Mouse (Mus musculus): ENCODE results near the gene Olfr193. TPM values are rescaled to one million over a fixed set of nuclear protein-coding genes. Genes with fewer than 3 reads are reported as not detected.
"Not testable (repeated sequence)": the region's sequence is repeated elsewhere in the genome, so short reads cannot be mapped to it uniquely, and the experiment has no call there.

Olfr193 gene
- not detected for total RNA-seq (2021)
- long read RNA-seq, experiment 1, result 0 reads
- long read RNA-seq, experiment 2, result 0 reads

DNA sequence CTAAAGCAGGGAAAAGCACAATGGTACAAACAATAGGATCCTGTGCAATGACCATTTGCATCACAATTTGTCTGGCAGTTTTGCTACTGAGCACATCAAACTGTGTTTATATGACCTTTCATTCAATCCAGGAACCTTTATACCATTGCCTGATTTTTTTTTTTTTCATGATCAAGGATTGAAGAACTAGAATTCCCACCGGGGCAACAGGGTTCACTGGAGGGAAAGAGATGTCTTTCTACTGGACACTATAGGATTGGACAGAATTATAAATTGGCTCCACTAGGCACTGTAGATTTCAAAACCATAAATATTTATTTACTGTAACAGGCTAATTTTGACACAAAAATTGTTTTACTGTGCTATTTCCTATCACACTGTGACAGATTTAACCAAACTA is at the start of gene Olfr193:
Gene Olfr193, minus strand, starts transcription at position 101 of the 400 bp plus-strand sequence.
- no peak within 1 kb of the TSS for H3K27ac ChIP-seq
- intact Hi-C loops (cut with DNase I), result no loop called here
- TF ChIP-seq CTCF (IDR thresholded peaks at IDR 0.05), result no peak

GRCm38 (mm10) chr16:59151996-59152395 is 40.3 kb upstream of the Olfr193 start:
- TF ChIP-seq CTCF (IDR thresholded peaks at IDR 0.05), result no peak
- intact Hi-C loops (cut with DNase I), result no loop called here
- no peak overlapping the region for H3K27ac ChIP-seq
- DNase-seq, result no peak
- no peak overlapping the region for H3K4me3 ChIP-seq

More for the DNA sequence above, at the start of gene Olfr193:
- no peak within 1 kb of the TSS for H3K4me3 ChIP-seq
- DNase-seq, result no peak

GRCm38 (mm10) chr16:59146746-59147145 is 35.1 kb upstream of the Olfr193 start, which contains the start of gene Olfr195:
Gene Olfr195 (plus strand): TSS chr16:59147046.
- DNase-seq, result no peak
- TF ChIP-seq CTCF (IDR thresholded peaks at IDR 0.05), result no peak
- Histone ChIP-seq H3K27ac (no peak within 1 kb of the TSS), H3K4me3 (no peak within 1 kb of the TSS)
- intact Hi-C loops (cut with DNase I), result no loop called here

- no peak for DNase-seq
- intact Hi-C loops (cut with DNase I), result no loop called here
- TF ChIP-seq CTCF (IDR thresholded peaks at IDR 0.05), result no peak
- Histone ChIP-seq H3K4me3 (no peak overlapping the region), H3K27ac (no peak overlapping the region)
Measured at GRCm38 (mm10) chr16:59141105-59141504, 29.4 kb upstream of the Olfr193 start.

DNA sequence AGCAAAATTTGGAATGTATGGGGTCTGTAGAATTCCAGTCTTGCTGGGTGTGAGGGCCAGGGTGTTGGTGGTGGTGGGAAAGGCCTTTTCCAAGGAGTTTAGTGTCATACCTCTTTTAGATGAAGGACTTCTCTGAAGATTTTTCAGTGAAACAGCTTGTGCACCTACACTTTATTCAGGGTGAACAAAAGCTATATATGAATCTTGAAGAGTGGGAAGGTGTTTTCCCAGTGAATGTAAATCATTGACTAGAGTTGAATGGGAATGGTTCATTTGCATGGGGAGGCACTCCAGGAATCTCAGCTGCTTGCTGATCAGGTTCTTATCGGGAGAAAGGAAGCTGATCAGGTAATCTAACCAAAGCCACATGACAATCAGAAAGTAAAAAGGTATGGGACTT is 19.1 kb upstream of the Olfr193 start:
- TF ChIP-seq CTCF (IDR thresholded peaks at IDR 0.05), result no peak
- no peak for DNase-seq
- intact Hi-C loops (cut with DNase I), result no loop called here

GRCm38 (mm10) chr16:59120969-59121368 is 9.3 kb upstream of the Olfr193 start, which contains the start of gene Olfr194:
Gene Olfr194 (minus strand): TSS chr16:59121069.
- no peak for DNase-seq
- no peak within 1 kb of the TSS for H3K4me3 ChIP-seq
- intact Hi-C loops (cut with DNase I), result no loop called here
- TF ChIP-seq CTCF (IDR thresholded peaks at IDR 0.05), result no peak
- H3K27ac ChIP-seq, result no peak within 1 kb of the TSS

More for the DNA sequence above, 19.1 kb upstream of the Olfr193 start:
- Histone ChIP-seq H3K4me3 (no peak overlapping the region), H3K27ac (no peak overlapping the region)

GRCm38 (mm10) chr16:59108522-59108921 is 3.2 kb downstream of the Olfr193 start:
- DNase-seq; H3K4me3 ChIP-seq; intact Hi-C loops (cut with DNase I); H3K27ac ChIP-seq: not testable (repeated sequence)

GRCm38 (mm10) chr16:59105312-59105711 is 6.4 kb downstream of the Olfr193 start:
- intact Hi-C loops (cut with DNase I), result no loop called here

GRCm38 (mm10) chr16:59089722-59090121 is 22.0 kb downstream of the Olfr193 start, which contains the start of gene Olfr191:
Gene Olfr191 (minus strand): TSS chr16:59089822.
- H3K4me3 ChIP-seq; intact Hi-C loops (cut with DNase I); H3K27ac ChIP-seq; DNase-seq: not testable (repeated sequence)

More at GRCm38 (mm10) chr16:59105312-59105711, 6.4 kb downstream of the Olfr193 start:
- Histone ChIP-seq H3K27ac (no peak overlapping the region), H3K4me3 (no peak overlapping the region)
- no peak for TF ChIP-seq CTCF (IDR thresholded peaks at IDR 0.05)
- no peak for DNase-seq

GRCm38 (mm10) chr16:59081113-59081512 is 30.6 kb downstream of the Olfr193 start:
- H3K4me3 ChIP-seq; intact Hi-C loops (cut with DNase I): not testable (repeated sequence)

DNA sequence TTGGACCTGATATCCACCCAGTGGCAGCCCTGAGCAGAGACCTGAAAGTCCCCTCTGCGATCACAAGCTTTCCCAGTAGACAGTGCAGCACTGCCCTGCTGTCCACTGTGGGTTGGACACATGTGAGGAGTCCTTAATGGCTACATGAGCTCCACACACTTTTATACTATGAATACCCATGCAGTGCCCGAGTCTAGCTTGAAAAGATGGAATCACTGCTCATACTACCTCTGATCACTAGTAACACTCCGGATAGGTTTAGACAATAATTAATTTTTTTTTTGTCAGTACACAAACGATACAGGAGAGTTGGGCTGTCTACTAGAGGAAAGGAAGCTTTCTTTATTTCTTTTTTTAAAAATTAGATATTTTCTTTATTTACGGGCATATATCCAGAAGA is 33.8 kb downstream of the Olfr193 start, which contains the start of gene Olfr190:
Gene Olfr190, minus strand, starts transcription at position 101 of the 400 bp plus-strand sequence.
- no peak for TF ChIP-seq CTCF (IDR thresholded peaks at IDR 0.05)

More at GRCm38 (mm10) chr16:59081113-59081512, 30.6 kb downstream of the Olfr193 start:
- not testable (repeated sequence) for H3K27ac ChIP-seq, DNase-seq

DNA sequence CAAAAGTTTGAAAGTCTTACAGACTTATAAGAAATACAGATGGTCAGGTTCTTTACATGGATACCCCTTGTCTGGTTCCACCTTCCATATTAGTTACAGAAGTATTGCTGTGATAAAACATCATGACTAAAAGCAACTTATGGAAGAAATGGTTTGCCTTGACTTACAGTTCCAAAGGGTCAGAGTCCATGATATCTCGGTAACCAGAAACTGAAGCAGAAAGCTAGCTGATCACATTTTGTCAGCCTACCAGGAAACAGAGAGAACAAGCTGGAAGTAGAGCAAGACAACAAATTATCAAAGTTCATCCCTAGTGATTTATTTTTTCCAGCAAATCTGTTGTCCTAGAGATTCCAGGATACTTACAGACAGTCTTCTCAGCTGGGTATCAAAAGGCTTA is 38.2 kb downstream of the Olfr193 start:
- no peak for DNase-seq
- TF ChIP-seq CTCF (IDR thresholded peaks at IDR 0.05), result no peak
- Histone ChIP-seq H3K27ac (no peak overlapping the region), H3K4me3 (no peak overlapping the region)
- intact Hi-C loops (cut with DNase I), result no loop called here

More for the DNA sequence above, 33.8 kb downstream of the Olfr193 start, which contains the start of gene Olfr190:
- intact Hi-C loops (cut with DNase I), result no loop called here
- DNase-seq, result no peak
- H3K4me3 ChIP-seq, result no peak within 1 kb of the TSS
- no peak within 1 kb of the TSS for H3K27ac ChIP-seq

GRCm38 (mm10) chr16:59071755-59072154 is 39.9 kb downstream of the Olfr193 start:
- no peak overlapping the region for H3K27ac ChIP-seq
- intact Hi-C loops (cut with DNase I), result no loop called here
- DNase-seq, result no peak
- H3K4me3 ChIP-seq, result no peak overlapping the region
- TF ChIP-seq CTCF (IDR thresholded peaks at IDR 0.05), result no peak

- H3K4me3 ChIP-seq; DNase-seq; intact Hi-C loops (cut with DNase I); H3K27ac ChIP-seq: not testable (repeated sequence)
Measured at GRCm38 (mm10) chr16:59062411-59062810, 49.3 kb downstream of the Olfr193 start.

Other genes starting within 250 kb of the Olfr193 start
- not detected for gene Olfr177, start 237.1 kb downstream of the Olfr193 start, total RNA-seq (2021)
- not detected for gene Olfr178, start 219.8 kb downstream of the Olfr193 start, total RNA-seq (2021)
- gene Olfr181, start 183.1 kb downstream of the Olfr193 start, total RNA-seq (2021), result not detected
- gene Olfr180, start 182.5 kb downstream of the Olfr193 start, total RNA-seq (2021), result not detected
- not detected for gene Olfr183, start 116.5 kb downstream of the Olfr193 start, total RNA-seq (2021)
- gene Olfr186, start 81.6 kb downstream of the Olfr193 start, total RNA-seq (2021), result not detected
- not detected for gene Olfr187, start 72.1 kb downstream of the Olfr193 start, total RNA-seq (2021)
- gene Olfr190, start 33.9 kb downstream of the Olfr193 start, total RNA-seq (2021), result not detected
- not detected for gene Olfr191, start 22.1 kb downstream of the Olfr193 start, total RNA-seq (2021)
- not detected for gene Olfr194, start 9.2 kb upstream of the Olfr193 start, total RNA-seq (2021)
- not detected for gene Olfr195, start 35.2 kb upstream of the Olfr193 start, total RNA-seq (2021)
- not detected for gene Olfr196, start 58.6 kb upstream of the Olfr193 start, total RNA-seq (2021)
- gene Olfr198, start 91.7 kb upstream of the Olfr193 start, total RNA-seq (2021), result not detected
- gene Olfr199, start 107.9 kb upstream of the Olfr193 start, total RNA-seq (2021), result not detected
- gene Olfr201, start 160.8 kb upstream of the Olfr193 start, total RNA-seq (2021), result not detected
- not detected for gene Olfr202, start 174.9 kb upstream of the Olfr193 start, total RNA-seq (2021)
- not detected for gene Olfr203, start 187.0 kb upstream of the Olfr193 start, total RNA-seq (2021)
- not detected for gene Olfr204, start 206.4 kb upstream of the Olfr193 start, total RNA-seq (2021)
- gene Olfr205, start 219.3 kb upstream of the Olfr193 start, total RNA-seq (2021), result not detected
- gene Olfr206, start 237.4 kb upstream of the Olfr193 start, total RNA-seq (2021), result not detected